Mouse (Mus musculus) fat pad, adult 2 months (tissue): ENCODE data around the gene Shbg.

Experiments used
- DNase-seq: peaks from one replicate; pipeline ENCODE4 v3.0.0-alpha.2; 2011; ENCODE audit warnings: low read depth, low spot score; ENCODE audit errors: extremely low read depth

Shbg gene

DNA sequence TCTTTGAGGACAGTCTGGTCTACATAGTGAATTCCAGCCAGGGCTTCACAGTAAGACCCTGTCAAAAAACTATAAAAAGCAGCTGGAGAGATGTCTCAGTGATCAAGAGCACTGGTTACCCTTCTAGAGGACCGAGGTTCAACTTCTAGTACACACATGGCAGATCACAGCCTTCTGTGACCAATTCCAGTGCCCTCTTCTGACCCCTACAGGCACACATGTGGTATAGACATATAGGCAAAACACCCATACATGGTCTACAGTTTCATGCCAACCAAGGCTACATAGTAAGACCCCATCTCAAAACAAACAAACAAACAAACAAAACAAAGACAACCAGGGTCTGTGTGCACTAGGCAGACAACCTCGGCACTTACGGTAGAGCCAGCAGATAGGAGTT is 42.5 kb downstream of the Shbg start:
- DNase-seq, result no peak

DNA sequence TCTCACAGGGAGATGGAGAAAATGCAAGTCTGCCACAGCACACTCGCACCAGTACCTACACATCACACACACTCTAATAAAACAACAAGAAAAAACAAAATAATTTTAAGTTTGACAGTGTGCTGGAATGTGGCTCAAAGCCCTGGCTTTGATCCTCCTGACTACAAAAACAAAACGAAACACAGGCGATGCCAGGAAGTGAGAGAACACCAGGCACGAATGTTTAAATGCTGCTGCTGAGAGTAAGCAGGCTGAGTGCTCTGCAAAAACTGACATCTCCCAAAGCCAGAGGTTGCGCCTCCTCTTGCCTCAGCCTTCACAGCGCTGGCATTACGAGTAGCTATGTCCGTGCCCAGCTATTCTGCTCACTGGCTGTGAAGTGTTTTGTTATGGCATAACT is 52.6 kb downstream of the Shbg start:
- no peak for DNase-seq
